Mouse (Mus musculus) embryonic stem cell, embryonic (primary cell): Measurements from ENCODE around the gene 4933427D14Rik.

Experiments
- CTCF ChIA-PET, 4 experiments: fragments of 300-600 bp in 2 of 4; fragments of 350-600 bp in 2 of 4; sonication (Branson Sonifier 250); formaldehyde crosslinking; loops; one replicate each; lab custom pipeline; 2022; ENCODE audit warnings: inconsistent platforms in 2 of 4; lab: Charles Lee
- POLR2A ChIA-PET, 4 experiments: fragments of 300-600 bp in 2 of 4; fragments of 350-600 bp in 2 of 4; sonication (Branson Sonifier 250); formaldehyde crosslinking; loops; one replicate each; lab custom pipeline; 2022; ENCODE audit warnings: antibody characterized with exemption in 4 of 4, inconsistent platforms in 1 of 4; lab: Charles Lee

Gene 4933427D14Rik

DNA sequence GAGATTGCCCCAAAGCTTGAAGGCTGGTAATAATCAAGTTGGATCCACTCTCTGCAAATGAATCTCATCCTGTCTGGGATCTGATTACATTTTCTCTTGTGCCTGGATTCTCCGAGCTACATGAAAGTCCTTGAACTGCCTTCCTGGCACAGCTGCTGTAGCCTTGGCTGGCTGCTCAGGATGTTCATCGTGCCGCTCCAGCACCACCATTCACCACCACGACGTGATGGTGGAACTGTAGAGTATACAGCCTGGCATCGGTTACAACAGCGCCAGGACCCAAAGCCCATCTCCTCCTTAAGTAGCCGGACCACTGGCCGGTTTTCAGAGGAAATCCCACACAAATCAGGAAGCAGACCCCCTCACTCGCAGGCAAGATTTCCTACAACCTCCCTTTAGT lies 74.2 kb downstream of the 4933427D14Rik start:
- ChIA-PET CTCF (interaction anchor here in 3 of 4 experiments (1.0 to 1.3 kb wide), 3 partner anchors 11 to 12 kb away, joined by 3 to 4 read pairs (median 3); no protein-coding TSS in a partner anchor), POLR2A (no interaction called here)

DNA sequence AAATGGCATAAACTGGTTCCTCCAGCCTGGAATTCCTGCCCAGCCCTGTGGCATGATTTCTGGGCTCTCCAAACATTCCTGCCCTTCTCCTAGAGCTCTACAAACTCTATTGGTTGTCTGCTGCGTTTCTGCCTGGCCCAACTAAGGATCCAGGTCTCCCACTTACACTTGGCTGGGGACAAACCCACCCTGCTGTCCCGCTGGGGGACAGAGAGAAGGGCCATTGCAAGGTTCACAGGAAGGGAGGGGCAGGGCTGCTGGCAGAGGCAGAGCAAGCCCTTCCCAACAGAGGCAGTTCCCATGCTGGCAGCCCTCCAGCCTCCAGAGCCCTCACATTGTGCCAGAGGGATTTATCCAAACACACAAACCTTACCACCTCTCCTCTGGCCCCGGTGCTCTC lies 75.0 kb downstream of the 4933427D14Rik start:
- POLR2A ChIA-PET: no interaction called here
- CTCF ChIA-PET: interaction anchor here in 1 of 4 experiments (1.0 kb wide), 1 partner anchor 13 kb away, joined by 3 read pairs; no protein-coding TSS in a partner anchor

DNA sequence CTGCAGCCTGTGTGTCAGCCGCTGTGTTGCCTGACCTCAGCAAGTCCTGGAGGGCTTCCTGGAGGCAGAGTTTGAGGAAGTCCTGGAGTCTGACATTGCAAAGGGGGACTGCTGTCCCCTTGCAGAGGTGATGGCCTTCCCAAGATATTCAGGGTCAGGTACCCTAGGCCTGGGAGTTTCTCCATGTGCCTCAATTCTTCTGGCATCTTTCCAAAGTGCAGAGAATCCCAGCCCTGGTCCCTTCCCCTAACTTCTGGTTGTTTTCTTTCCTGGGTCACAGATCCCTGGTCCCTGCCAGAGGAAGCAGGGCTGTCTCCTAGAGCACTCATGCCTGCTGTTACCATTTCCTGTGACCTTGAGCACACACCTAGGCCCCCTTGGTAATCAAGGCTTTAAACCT lies 75.6 kb downstream of the 4933427D14Rik start:
- ChIA-PET POLR2A (no interaction called here), CTCF (no interaction called here)

DNA sequence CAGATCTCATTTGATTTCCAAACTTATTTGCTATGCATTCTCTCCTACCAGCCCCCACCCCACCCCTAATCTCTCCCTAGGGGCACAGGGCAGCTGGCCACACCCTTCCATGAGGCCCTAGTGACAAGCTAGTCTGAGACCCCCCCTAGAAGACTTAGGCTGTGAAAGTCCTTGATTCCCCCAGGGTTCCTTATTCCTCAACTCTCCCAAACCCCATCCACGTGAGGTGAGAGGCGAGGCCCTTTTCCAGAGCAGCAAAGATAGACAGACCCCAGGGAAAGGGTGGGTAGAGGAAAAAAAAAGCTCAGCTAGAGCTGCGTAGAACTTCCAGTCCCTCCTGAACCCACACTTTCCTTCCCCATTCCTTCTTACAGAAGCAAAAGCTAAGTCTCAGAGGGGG lies 76.4 kb downstream of the 4933427D14Rik start:
- CTCF ChIA-PET: interaction anchor here in 2 of 4 experiments (1.8 to 2.0 kb wide), 2 partner anchors 14 kb away, joined by 4 to 5 read pairs; no protein-coding TSS in a partner anchor
- POLR2A ChIA-PET: interaction anchor here in 2 of 4 experiments (0.7 to 1.6 kb wide), 2 partner anchors 9 to 65 kb away, joined by 3 to 4 read pairs; no protein-coding TSS in a partner anchor

DNA sequence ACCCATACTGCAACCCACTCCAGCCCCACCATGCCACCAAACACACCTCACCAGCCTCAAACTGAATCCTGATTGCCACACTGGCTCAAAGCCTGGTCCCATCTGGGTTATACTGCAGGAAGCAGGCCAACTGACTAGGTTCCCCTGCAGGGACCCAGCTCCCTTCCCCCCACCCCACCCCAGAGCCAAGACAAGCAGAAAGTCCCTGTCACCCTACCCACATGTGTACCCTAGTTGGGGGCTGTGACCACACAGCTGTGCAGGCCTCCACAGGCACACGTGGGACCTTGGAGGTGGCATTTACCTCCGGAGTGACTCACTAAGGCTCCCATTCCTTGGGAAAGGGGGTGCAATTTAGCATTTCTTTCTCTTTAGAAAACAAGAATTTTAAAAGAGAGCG lies 76.8 kb downstream of the 4933427D14Rik start:
- ChIA-PET POLR2A (interaction anchor here in 2 of 4 experiments (0.7 to 1.6 kb wide), 3 partner anchors 9 to 65 kb away, joined by 3 to 4 read pairs (median 3); no protein-coding TSS in a partner anchor), CTCF (interaction anchor here in 2 of 4 experiments (1.8 to 2.0 kb wide), 2 partner anchors 15 kb away, joined by 4 to 5 read pairs; no protein-coding TSS in a partner anchor)

DNA sequence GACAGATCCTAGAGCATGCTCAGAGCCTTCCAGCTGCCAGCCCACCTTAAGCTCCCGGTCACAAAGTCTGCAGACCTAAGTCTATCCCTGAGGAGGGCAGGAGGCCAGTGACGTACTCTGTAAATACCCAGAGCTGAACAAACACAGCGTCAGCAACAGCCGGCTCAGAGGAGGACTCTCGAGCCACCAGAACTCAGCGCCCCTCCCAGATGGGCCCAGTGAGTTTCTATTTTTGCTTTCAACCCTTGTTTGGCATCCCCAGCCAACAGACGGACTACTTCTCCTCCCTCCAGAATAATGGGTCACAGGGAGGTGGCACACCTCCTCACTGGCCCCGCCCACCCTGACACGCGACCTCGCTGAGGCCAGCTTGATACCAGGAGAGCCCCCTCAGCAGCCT lies 77.2 kb downstream of the 4933427D14Rik start:
- ChIA-PET CTCF (interaction anchor here in 3 of 4 experiments (0.6 to 2.0 kb wide), 3 partner anchors 15 to 76 kb away, joined by 4 to 5 read pairs (median 4); no protein-coding TSS in a partner anchor), POLR2A (interaction anchor here in 1 of 4 experiments (0.8 to 1.6 kb wide), 2 partner anchors 9 to 18 kb away, joined by 3 to 4 read pairs; no protein-coding TSS in a partner anchor)

DNA sequence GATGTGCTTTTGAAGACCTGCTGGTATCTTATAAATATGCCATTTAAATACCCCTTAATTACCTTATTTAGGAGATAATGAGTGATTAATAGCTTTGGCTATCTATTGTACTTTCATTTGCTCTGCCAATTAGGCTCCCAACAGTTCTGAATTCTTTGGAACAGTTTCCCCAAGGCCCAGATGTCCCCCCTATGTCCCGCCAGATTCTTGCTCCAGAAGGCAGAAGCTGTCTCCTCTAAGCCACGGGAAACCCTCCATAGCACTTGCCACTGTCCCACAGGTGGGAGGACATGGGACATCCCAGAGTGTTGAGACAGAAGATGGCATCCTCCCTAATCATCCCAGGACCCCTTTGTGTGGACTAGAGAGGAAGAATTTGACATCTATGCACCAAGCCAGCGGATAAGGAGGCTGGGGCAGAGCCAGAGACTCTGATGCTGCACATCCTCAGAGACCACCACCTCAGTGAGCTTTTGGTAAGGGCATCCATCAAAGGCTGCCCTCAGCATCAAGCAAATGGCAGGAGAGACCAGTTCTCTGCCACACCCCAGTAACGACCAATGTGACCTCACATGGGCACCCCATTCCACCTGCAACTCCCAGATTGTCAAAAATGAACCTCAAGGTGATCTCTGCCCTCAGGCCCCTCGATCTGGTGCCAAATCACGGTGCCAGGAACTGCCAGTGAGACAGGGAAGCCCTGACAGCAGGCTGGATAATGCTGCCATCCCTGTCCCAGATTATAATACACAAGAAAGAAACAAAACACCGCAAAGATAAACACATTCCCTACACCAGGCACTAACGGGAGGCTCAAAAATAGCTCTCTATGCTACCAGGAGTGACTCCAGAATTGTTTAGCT lies 78.0 kb downstream of the 4933427D14Rik start:
- CTCF ChIA-PET: interaction anchor here in 3 of 4 experiments (0.6 to 2.1 kb wide), 4 partner anchors 16 to 77 kb away, joined by 4 to 5 read pairs (median 4); no protein-coding TSS in a partner anchor

DNA sequence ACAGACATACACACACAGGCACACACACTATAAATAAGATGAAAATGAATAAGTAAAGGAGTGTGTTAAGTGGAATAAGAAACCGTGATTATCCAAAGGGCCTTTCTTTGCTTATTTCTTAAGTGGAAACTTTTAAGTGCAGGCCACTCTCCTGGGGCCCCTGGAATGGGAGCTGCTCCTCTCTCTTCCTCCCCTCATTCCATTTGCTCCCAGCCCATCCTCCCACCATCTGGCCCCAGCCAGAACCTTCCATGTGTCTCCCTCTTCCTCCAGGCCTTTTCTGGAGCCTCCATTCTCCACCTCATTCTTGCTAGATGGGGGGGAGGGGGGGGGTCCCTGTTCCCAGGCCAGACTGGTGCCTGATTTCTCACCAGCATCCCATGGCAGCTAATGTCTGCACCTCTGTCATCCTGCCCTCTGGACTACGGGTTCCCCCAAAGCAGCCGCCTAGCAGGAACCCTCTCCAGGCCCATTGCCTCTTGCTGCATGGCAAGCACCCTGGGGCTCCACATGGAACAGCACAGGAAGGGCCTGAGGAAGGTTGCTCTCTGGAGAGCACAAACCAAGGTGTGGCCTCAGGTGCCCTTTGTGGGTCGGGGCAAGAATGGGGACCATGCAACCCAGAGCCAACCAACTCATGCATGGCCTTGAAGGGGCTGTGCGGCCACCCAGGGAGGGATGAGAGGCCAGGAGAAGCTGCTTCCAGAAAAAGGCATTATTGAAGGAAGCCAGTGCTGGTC lies 79.6 kb downstream of the 4933427D14Rik start:
- POLR2A ChIA-PET: interaction anchor here in 1 of 4 experiments (0.6 kb wide), 1 partner anchor 30 kb away, joined by 6 read pairs; no protein-coding TSS in a partner anchor
- CTCF ChIA-PET: interaction anchor here in 3 of 4 experiments (1.0 to 2.1 kb wide), 3 partner anchors 18 to 76 kb away, joined by 3 to 5 read pairs (median 5); no protein-coding TSS in a partner anchor

More for the DNA sequence above, 78.0 kb downstream of the 4933427D14Rik start:
- POLR2A ChIA-PET: interaction anchor here in 2 of 4 experiments (0.6 to 1.6 kb wide), 2 partner anchors 8 to 44 kb away, joined by 3 to 4 read pairs; no protein-coding TSS in a partner anchor

DNA sequence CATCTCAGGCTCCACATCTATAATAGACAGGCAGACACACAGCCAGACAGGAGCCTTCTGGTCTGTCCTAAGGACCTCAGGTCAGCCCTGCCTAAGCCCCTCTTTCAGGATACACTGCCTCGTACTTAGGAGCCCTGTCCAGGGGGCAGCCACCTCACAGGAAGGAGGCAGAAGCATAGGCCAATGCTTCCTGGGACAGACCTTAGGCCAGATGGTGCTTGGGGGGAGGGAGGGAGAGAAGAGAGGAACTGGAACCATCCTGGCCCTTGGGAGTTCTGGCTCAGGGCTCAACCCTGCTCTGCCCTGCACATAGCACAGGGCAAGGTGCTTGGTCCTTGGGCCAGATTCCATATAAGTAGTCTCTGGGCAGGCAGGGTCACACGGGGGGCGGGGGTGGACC lies 81.5 kb downstream of the 4933427D14Rik start:
- POLR2A ChIA-PET: no interaction called here
- CTCF ChIA-PET: no interaction called here

DNA sequence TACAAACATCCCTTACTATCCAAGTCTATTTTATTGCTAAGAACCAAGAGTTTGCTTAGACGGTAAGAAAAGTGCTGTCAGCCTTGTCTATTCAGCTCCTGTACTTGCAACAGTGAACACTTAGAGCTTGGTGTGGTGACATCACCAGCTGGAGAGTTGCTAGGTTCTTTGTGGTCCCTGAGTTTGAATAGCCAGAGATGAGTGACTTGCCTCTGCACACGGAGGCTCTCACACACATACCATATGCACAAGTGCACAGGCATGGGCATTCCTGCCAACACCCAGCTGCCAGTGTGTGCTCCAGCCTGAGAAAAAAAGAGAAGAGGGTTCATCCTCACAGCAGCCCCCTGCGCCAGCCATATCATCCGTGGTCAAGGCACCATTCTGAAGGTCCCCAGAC lies 83.7 kb downstream of the 4933427D14Rik start:
- CTCF ChIA-PET: interaction anchor here in 1 of 4 experiments (0.9 kb wide), 1 partner anchor 22 kb away, joined by 4 read pairs; no protein-coding TSS in a partner anchor
- POLR2A ChIA-PET: interaction anchor here in 1 of 4 experiments (1.7 kb wide), 1 partner anchor 13 kb away, joined by 5 read pairs; no protein-coding TSS in a partner anchor

DNA sequence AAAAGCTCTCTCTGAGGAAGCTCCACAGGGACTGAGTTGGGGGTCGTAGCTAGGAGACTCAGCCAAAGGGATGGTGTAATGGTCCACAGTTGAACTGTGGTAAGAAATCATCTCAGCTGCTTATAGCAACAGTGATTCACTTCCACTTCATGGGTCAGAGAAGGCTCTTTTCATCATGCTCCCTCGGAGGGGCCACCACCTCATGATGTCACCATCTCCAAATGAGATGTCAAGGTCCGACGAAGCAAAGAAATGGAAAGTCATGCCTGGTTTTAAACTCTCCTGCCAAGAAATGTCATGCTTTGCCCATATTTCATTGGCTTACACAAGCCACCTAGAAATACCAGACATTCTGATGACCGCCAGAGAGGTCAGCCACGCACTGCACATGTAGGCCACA lies 86.9 kb downstream of the 4933427D14Rik start:
- ChIA-PET CTCF (interaction anchor here in 1 of 4 experiments (0.6 kb wide), 1 partner anchor 554 kb away, joined by 3 read pairs; no protein-coding TSS in a partner anchor), POLR2A (no interaction called here)

DNA sequence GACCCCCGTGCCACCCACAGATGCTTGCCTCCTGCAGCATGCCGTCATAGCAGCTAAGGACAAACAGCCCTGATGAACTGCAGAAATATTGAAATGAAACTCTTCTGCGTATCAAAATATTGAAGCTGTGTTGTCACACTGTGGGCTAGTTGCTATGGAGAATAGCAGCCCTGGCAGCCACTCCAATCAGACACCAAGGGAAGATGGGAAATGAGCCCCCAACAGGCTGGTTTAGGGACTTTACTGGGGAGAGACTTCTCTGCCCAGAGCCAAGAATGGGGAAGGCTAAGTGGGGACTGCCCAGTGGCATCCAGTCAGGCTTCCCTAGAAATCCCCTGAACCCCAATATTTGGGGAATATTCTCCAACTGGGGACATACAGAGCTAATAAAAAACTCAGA lies 88.6 kb downstream of the 4933427D14Rik start:
- ChIA-PET CTCF (no interaction called here), POLR2A (no interaction called here)

DNA sequence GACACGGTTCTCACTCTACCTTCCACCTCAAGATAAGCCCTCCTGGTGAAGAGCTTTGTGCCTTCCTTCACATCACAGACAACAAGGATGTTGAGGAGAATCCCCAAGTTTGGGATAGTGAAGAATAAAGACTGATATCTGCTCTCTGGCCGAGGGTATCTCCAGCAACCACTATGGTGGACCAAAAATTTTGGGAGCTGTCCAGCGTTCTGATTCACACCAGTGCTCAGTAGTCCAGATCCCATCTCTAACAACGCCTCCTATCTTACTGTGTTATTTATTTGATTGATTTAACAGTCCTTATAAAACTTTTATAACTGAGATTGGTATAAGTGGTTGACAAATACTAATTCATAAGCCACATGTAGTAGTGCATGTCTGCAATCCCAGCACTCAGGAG lies 94.0 kb downstream of the 4933427D14Rik start:
- ChIA-PET POLR2A (no interaction called here), CTCF (interaction anchor here in 2 of 4 experiments (0.6 to 1.0 kb wide), 3 partner anchors 32 to 89 kb away, joined by 3 read pairs; no protein-coding TSS in a partner anchor)

DNA sequence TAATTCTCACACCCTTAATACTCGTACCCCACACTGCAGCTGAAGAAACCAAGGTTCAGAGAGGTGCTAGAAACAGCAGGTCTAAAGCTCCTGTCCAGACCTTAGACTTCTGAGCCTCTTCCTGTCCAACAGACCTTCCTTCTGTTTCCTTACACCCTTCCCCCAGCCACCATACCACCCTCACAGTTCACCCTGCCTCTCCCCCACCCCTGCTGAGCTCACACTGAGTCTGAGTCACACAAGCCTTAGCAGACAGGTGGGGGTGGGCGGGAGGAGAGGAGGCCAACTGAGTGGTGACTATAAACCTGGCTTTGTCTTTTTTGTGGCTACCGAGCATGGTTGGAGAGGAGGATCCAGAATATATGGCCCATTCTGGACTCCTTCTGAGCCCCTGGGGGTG lies 96.5 kb downstream of the 4933427D14Rik start:
- ChIA-PET CTCF (interaction anchor here in 1 of 4 experiments (0.6 to 1.0 kb wide), 2 partner anchors 34 to 226 kb away, joined by 3 read pairs; no protein-coding TSS in a partner anchor), POLR2A (interaction anchor here in 1 of 4 experiments (0.7 kb wide), 1 partner anchor 525 kb away, joined by 9 read pairs; no protein-coding TSS in a partner anchor)

DNA sequence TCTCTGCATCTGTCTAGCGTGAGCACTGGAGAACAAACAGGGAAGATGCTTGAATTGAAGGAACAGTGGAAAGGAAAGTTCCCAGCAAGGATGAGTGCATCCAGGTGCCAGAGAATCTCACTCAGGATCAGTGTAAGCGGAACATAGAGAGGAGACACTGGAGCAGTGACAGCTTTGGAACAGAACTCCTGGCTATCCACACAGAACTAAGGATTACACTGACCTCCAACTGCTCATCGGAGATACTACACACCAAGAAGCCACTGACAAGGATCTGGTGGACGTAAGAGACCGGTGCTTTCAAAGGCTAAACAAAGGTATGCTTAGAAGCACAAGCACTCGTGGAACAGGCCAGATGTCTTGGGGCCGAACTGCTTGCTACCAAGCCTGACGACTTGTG lies 103.0 kb downstream of the 4933427D14Rik start:
- POLR2A ChIA-PET: no interaction called here
- CTCF ChIA-PET: interaction anchor here in 3 of 4 experiments (0.5 to 1.4 kb wide), 3 partner anchors 41 to 1230 kb away, joined by 3 to 5 read pairs (median 3); no protein-coding TSS in a partner anchor
